Mouse (Mus musculus) CD4-positive, CD25-positive, alpha-beta regulatory T cell, adult 9 weeks (primary cell): Measurements from ENCODE around the gene Gpr31b. TPM values are rescaled to one million over a fixed set of nuclear protein-coding genes. Genes with fewer than 3 reads are reported as not detected.

Experiments
- polyA plus RNA-seq: library from polyadenylated mRNA; unstranded; fragments of 100-300 nt; shearing (Covaris generic); gene quantifications from one replicate; pipeline ENCODE4 v1.2.1, GENCODE M21; 2017

Gene Gpr31b
- polyA plus RNA-seq: not detected

GRCm38 (mm10) chr17:13052124-13052813, at the start of gene Gpr31b:
Gene Gpr31b, minus strand, starts transcription at chr17:13052296.

DNA sequence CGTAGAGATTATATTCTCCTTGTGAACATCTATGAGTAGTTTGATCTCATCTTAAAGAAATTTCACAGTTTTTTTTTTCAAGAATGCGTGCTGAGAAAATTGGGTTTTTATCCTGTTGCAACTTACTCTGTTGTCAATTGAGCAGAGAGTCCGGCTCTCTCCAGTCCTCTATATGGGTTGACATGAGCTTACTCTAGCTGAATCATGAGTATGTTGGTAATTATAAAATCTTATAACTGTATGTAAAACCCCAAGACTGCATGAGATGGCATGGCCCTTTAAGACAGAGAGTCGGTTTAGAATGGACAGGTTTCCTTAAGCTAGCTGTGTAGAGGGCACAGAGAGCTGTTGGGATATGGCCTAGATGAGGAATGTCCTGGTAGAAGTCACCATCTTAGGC, 8.7 kb upstream of the Gpr31b start, which contains the start of gene Tcp10b:
Gene Tcp10b, plus strand, starts transcription at position 301 of the 400 bp plus-strand sequence.

DNA sequence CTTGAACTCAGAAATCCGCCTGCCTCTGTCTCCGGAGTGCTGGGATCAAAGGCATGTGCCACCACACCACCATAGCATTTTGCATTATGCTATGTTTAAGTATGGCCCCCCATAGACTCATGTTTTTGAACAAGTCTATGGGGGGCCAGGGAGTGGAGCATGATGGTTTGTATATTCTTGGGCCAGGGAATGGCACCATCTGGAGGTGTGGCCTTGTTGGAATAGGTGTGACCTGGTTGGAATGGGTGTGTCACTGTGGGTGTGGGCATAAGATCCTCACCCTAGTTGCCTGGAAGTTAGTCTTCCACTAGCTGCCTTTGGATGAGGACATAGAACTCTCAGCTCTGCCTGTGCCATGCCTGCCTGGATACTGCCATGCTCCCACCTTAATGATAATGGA, 45.5 kb downstream of the Gpr31b start, which contains the start of gene Sod2:
Gene Sod2, plus strand, starts transcription at position 301 of the 400 bp plus-strand sequence.

Other genes with a start within 250 kb of the Gpr31b start
- gene Mas1, start 184.2 kb downstream of the Gpr31b start, polyA plus RNA-seq: not detected
- gene Mrgprh, start 176.3 kb downstream of the Gpr31b start, polyA plus RNA-seq: not detected
- 0.41 TPM for gene Pnldc1, start 142.1 kb downstream of the Gpr31b start, polyA plus RNA-seq
- gene Tcp1, start 136.6 kb downstream of the Gpr31b start, polyA plus RNA-seq: 255 TPM
- 164 TPM for gene Mrpl18, start 136.0 kb downstream of the Gpr31b start, polyA plus RNA-seq
- 1.4 TPM for gene Acat3, start 111.7 kb downstream of the Gpr31b start, polyA plus RNA-seq
- gene Acat2, start 91.5 kb downstream of the Gpr31b start, polyA plus RNA-seq: 47.0 TPM
- gene Wtap, start 58.1 kb downstream of the Gpr31b start, polyA plus RNA-seq: 17.3 TPM
- gene Sod2, start 45.5 kb downstream of the Gpr31b start, polyA plus RNA-seq: 132 TPM
- 0.31 TPM for gene Tcp10b, start 8.8 kb upstream of the Gpr31b start, polyA plus RNA-seq
- not detected for gene Unc93a, start 79.5 kb upstream of the Gpr31b start, polyA plus RNA-seq
- gene Smok2a, start 168.9 kb upstream of the Gpr31b start, polyA plus RNA-seq: not detected
- gene Smok2b, start 178.0 kb upstream of the Gpr31b start, polyA plus RNA-seq: not detected